Mouse (Mus musculus): ENCODE measurements around the gene H2-Oa.

The H2-Oa gene

GRCm38 (mm10) chr17:34121879-34122187, 29.7 kb downstream of the H2-Oa start:
- peak; percentile 77 for DNase-seq (ENCODE audit: low read depth, low spot score)

GRCm38 (mm10) chr17:34122188-34122984, 30.2 kb downstream of the H2-Oa start, which contains the start of gene Brd2:
Gene Brd2, minus strand, starts transcription at chr17:34122634.
- peak; percentile 96 for DNase-seq (ENCODE audit: low read depth, low spot score)

GRCm38 (mm10) chr17:34123111-34123510, 31.0 kb downstream of the H2-Oa start:
- DNase-seq (ENCODE audit: low read depth, low spot score) = no peak

- DNase-seq (ENCODE audit: low read depth, low spot score) = no peak
Measured at GRCm38 (mm10) chr17:34123518-34123917, 31.4 kb downstream of the H2-Oa start.

GRCm38 (mm10) chr17:34124649-34125048, 32.5 kb downstream of the H2-Oa start:
- DNase-seq (ENCODE audit: low read depth, low spot score) = no peak

GRCm38 (mm10) chr17:34126826-34127420, 34.8 kb downstream of the H2-Oa start:
- DNase-seq (ENCODE audit: low read depth, low spot score) = no peak

- DNase-seq (ENCODE audit: low read depth, low spot score) = no peak
Measured at GRCm38 (mm10) chr17:34127475-34127874, 35.3 kb downstream of the H2-Oa start.

- no peak for DNase-seq (ENCODE audit: low read depth, low spot score)
Measured at GRCm38 (mm10) chr17:34128264-34128937, 36.3 kb downstream of the H2-Oa start.

GRCm38 (mm10) chr17:34128944-34129791, 37.0 kb downstream of the H2-Oa start:
- no peak for DNase-seq (ENCODE audit: low read depth, low spot score)

GRCm38 (mm10) chr17:34130073-34130947, 38.2 kb downstream of the H2-Oa start:
- no peak for DNase-seq (ENCODE audit: low read depth, low spot score)

- no peak for DNase-seq (ENCODE audit: low read depth, low spot score)
Measured at GRCm38 (mm10) chr17:34131911-34132310, 39.8 kb downstream of the H2-Oa start.

GRCm38 (mm10) chr17:34133289-34133688, 41.1 kb downstream of the H2-Oa start:
- DNase-seq (ENCODE audit: low read depth, low spot score) = no peak

GRCm38 (mm10) chr17:34134451-34134850, 42.3 kb downstream of the H2-Oa start:
- no peak for DNase-seq (ENCODE audit: low read depth, low spot score)

GRCm38 (mm10) chr17:34135297-34136224, 43.4 kb downstream of the H2-Oa start:
- DNase-seq (ENCODE audit: low read depth, low spot score) = peak; percentile 100

- DNase-seq (ENCODE audit: low read depth, low spot score) = no peak
Measured at GRCm38 (mm10) chr17:34137601-34138000, 45.5 kb downstream of the H2-Oa start.

- no peak for DNase-seq (ENCODE audit: low read depth, low spot score)
Measured at GRCm38 (mm10) chr17:34138655-34139054, 46.5 kb downstream of the H2-Oa start.

- no peak for DNase-seq (ENCODE audit: low read depth, low spot score)
Measured at GRCm38 (mm10) chr17:34139416-34139815, 47.3 kb downstream of the H2-Oa start.

GRCm38 (mm10) chr17:34140240-34140639, 48.1 kb downstream of the H2-Oa start:
- no peak for DNase-seq (ENCODE audit: low read depth, low spot score)

GRCm38 (mm10) chr17:34141448-34141847, 49.3 kb downstream of the H2-Oa start:
- no peak for DNase-seq (ENCODE audit: low read depth, low spot score)
